Mouse (Mus musculus): ENCODE measurements at regions not wholly inside any gene's neighbourhood (a gene's known extent, or its start where the extent isn't known, plus 50 kb on each side); places are given as distances from the start of the nearest gene placed in this dataset.
"Not testable (repeated sequence)": the region's sequence is repeated elsewhere in the genome, so short reads cannot be mapped to it uniquely, and the experiment has no call there.

DNA sequence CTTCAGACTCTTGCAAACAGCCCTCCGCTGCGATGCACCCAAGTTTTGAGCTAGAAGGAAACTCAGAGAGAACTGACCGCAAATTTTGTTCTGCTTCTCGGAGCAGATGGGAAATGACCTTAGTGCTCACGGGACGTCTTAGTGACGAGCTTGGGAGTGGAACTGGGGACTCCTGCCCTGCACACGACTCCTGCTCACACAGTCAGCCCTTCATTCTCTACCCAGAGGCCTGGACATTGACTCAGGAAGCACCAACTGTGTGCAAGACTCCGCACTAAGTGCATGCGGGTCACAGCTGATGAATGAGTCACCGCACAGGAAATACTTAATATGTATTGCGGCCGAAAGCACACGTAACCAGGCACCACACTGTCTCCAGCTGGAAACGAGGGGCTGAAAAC, 177.7 kb upstream of the Hs6st1 start:
- Histone ChIP-seq H3K4me3 (no peak overlapping the region), H3K4me2 (ENCODE audit: low read depth) (no peak overlapping the region), H3K36me3 (ENCODE audit: control insufficient read depth, insufficient read depth) (no peaks in the 10 kb centered on the region), H3K27me3 (ENCODE audit: control insufficient read depth, insufficient read depth, insufficient read length) (no peaks in the 10 kb centered on the region), H3ac (ENCODE audit: control insufficient read depth, insufficient read length) (no peak overlapping the region), H3K79me2 (ENCODE audit: control insufficient read depth, insufficient read depth) (no peaks in the 10 kb centered on the region)
- TF ChIP-seq MYOD1 (IDR thresholded peaks at IDR 0.05; ENCODE audit: control insufficient read depth in 1 of 3, insufficient read length in 2 of 3, low read depth in 2 of 3), result no peak
- TF ChIP-seq MYOG (IDR thresholded peaks at IDR 0.05; ENCODE audit: control insufficient read depth in 1 of 3, insufficient read depth in 1 of 3, insufficient read length in 2 of 3, low read depth in 2 of 3), result peak in 1 of 3 experiments; percentile 17
- TF ChIP-seq SRF (IDR thresholded peaks at IDR 0.05; ENCODE audit: control insufficient read depth, insufficient read length, low read depth), result no peak

DNA sequence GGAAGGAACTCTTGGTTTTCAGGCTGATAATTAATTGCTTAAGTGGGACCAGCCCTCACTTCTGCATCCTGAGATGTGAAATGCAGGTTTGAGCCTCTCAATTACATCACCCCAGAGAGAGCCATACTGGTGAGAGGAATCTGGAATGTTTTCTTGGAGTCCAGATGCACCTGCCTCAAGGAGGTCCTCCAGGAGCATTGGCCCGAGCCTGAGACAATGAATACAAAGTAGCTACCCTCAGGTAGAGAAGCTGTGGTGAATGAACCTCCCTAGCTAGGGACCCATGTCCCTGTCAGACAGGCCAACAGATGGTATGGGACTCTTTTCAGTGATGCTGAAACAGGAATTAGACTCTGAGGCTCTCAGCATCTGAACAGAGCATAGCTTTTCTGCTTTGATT, 168.7 kb upstream of the Hs6st1 start:
- Histone ChIP-seq H3K4me3 (no peak overlapping the region), H3K4me2 (ENCODE audit: low read depth) (no peak overlapping the region), H3K79me2 (ENCODE audit: control insufficient read depth, insufficient read depth) (no peaks in the 10 kb centered on the region), H3K36me3 (ENCODE audit: control insufficient read depth, insufficient read depth) (no peaks in the 10 kb centered on the region), H3K27me3 (ENCODE audit: control insufficient read depth, insufficient read depth, insufficient read length) (no peaks in the 10 kb centered on the region), H3ac (ENCODE audit: control insufficient read depth, insufficient read length) (no peak overlapping the region)
- TF ChIP-seq TCF12 (IDR thresholded peaks at IDR 0.05; ENCODE audit: insufficient read depth, poor library complexity, severe bottlenecking) (no peak), REST (IDR thresholded peaks at IDR 0.05; ENCODE audit: insufficient read depth, insufficient read length) (no peak), MYOD1 (IDR thresholded peaks at IDR 0.05; ENCODE audit: control insufficient read depth in 1 of 3, insufficient read length in 2 of 3, low read depth in 2 of 3) (no peak), TCF3 (IDR thresholded peaks at IDR 0.05; ENCODE audit: insufficient read length, low read depth) (no peak), MAX (IDR thresholded peaks at IDR 0.05; ENCODE audit: low read depth) (no peak), POLR2A (IDR thresholded peaks at IDR 0.05; ENCODE audit: insufficient read length, low read depth) (no peak), SRF (IDR thresholded peaks at IDR 0.05; ENCODE audit: control insufficient read depth, insufficient read length, low read depth) (no peak), MYOG (IDR thresholded peaks at IDR 0.05; ENCODE audit: control insufficient read depth in 1 of 3, insufficient read depth in 1 of 3, insufficient read length in 2 of 3, low read depth in 2 of 3) (no peak), CEBPB (IDR thresholded peaks at IDR 0.05; ENCODE audit: insufficient read depth, poor library complexity, severe bottlenecking) (no peak), USF1 (IDR thresholded peaks at IDR 0.05; ENCODE audit: low read depth) (no peak), E2F4 (IDR thresholded peaks at IDR 0.05; ENCODE audit: insufficient read depth) (no peak), POLR2AphosphoS2 (IDR thresholded peaks at IDR 0.05; ENCODE audit: insufficient read length, low read depth) (no peak)

- H3K4me2 ChIP-seq (ENCODE audit: low read depth), result no peak overlapping the region
- H3K27me3 ChIP-seq (ENCODE audit: control insufficient read depth, insufficient read depth, insufficient read length), result no peaks in the 10 kb centered on the region
- no peaks in the 10 kb centered on the region for H3K36me3 ChIP-seq (ENCODE audit: control insufficient read depth, insufficient read depth)
- no peaks in the 10 kb centered on the region for H3K79me2 ChIP-seq (ENCODE audit: control insufficient read depth, insufficient read depth)
- TF ChIP-seq E2F4 (IDR thresholded peaks at IDR 0.05; ENCODE audit: insufficient read depth) (no peak), MYOG (IDR thresholded peaks at IDR 0.05; ENCODE audit: control insufficient read depth in 1 of 3, insufficient read depth in 1 of 3, insufficient read length in 2 of 3, low read depth in 2 of 3) (no peak), MAX (IDR thresholded peaks at IDR 0.05; ENCODE audit: low read depth) (no peak), POLR2AphosphoS2 (IDR thresholded peaks at IDR 0.05; ENCODE audit: insufficient read length, low read depth) (no peak), TCF12 (IDR thresholded peaks at IDR 0.05; ENCODE audit: insufficient read depth, poor library complexity, severe bottlenecking) (no peak), CEBPB (IDR thresholded peaks at IDR 0.05; ENCODE audit: insufficient read depth, poor library complexity, severe bottlenecking) (no peak)
- H3ac ChIP-seq (ENCODE audit: control insufficient read depth, insufficient read length), result no peak overlapping the region
- no peak overlapping the region for H3K4me3 ChIP-seq
These were observed 164.1 kb upstream of the Hs6st1 start for GRCm38 (mm10) chr1:35904001-35904547.

- no peaks in the 10 kb centered on the region for H3K79me2 ChIP-seq (ENCODE audit: control insufficient read depth, insufficient read depth)
- TF ChIP-seq USF1 (IDR thresholded peaks at IDR 0.05; ENCODE audit: low read depth), result no peak
- TF ChIP-seq MYOD1 (IDR thresholded peaks at IDR 0.05; ENCODE audit: control insufficient read depth in 1 of 3, insufficient read length in 2 of 3, low read depth in 2 of 3), result peak in 1 of 3 experiments; percentile 36
These were observed 154.6 kb upstream of the Hs6st1 start for GRCm38 (mm10) chr1:35913551-35913950.

GRCm38 (mm10) chr1:35914175-35914574, 154.0 kb upstream of the Hs6st1 start:
- H3K36me3 ChIP-seq (ENCODE audit: control insufficient read depth, insufficient read depth); H3K27me3 ChIP-seq (ENCODE audit: control insufficient read depth, insufficient read depth, insufficient read length); H3K4me3 ChIP-seq: not testable (repeated sequence)

More at GRCm38 (mm10) chr1:35913551-35913950, 154.6 kb upstream of the Hs6st1 start:
- Histone ChIP-seq H3K4me3 (no peak overlapping the region), H3K36me3 (ENCODE audit: control insufficient read depth, insufficient read depth) (no peaks in the 10 kb centered on the region), H3K4me2 (ENCODE audit: low read depth) (peak overlapping the region; percentile 64), H3K27me3 (ENCODE audit: control insufficient read depth, insufficient read depth, insufficient read length) (no peaks in the 10 kb centered on the region), H3ac (ENCODE audit: control insufficient read depth, insufficient read length) (no peak overlapping the region)

GRCm38 (mm10) chr1:35915526-35915925, 152.7 kb upstream of the Hs6st1 start:
- Histone ChIP-seq H3K4me2 (ENCODE audit: low read depth) (no peak overlapping the region), H3ac (ENCODE audit: control insufficient read depth, insufficient read length) (no peak overlapping the region), H3K36me3 (ENCODE audit: control insufficient read depth, insufficient read depth) (no peaks in the 10 kb centered on the region), H3K79me2 (ENCODE audit: control insufficient read depth, insufficient read depth) (no peaks in the 10 kb centered on the region), H3K4me3 (no peak overlapping the region), H3K27me3 (ENCODE audit: control insufficient read depth, insufficient read depth, insufficient read length) (no peaks in the 10 kb centered on the region)
- TF ChIP-seq REST (IDR thresholded peaks at IDR 0.05; ENCODE audit: insufficient read depth, insufficient read length) (no peak), MAX (IDR thresholded peaks at IDR 0.05; ENCODE audit: low read depth) (no peak), CEBPB (IDR thresholded peaks at IDR 0.05; ENCODE audit: insufficient read depth, poor library complexity, severe bottlenecking) (no peak), MYOD1 (IDR thresholded peaks at IDR 0.05; ENCODE audit: control insufficient read depth in 1 of 3, insufficient read length in 2 of 3, low read depth in 2 of 3) (no peak), MYOG (IDR thresholded peaks at IDR 0.05; ENCODE audit: control insufficient read depth in 1 of 3, insufficient read depth in 1 of 3, insufficient read length in 2 of 3, low read depth in 2 of 3) (no peak), TCF12 (IDR thresholded peaks at IDR 0.05; ENCODE audit: insufficient read depth, poor library complexity, severe bottlenecking) (no peak)

More at GRCm38 (mm10) chr1:35914175-35914574, 154.0 kb upstream of the Hs6st1 start:
- peak overlapping the region; percentile 64 for H3K4me2 ChIP-seq (ENCODE audit: low read depth)
- not testable (repeated sequence) for H3K79me2 ChIP-seq (ENCODE audit: control insufficient read depth, insufficient read depth); H3ac ChIP-seq (ENCODE audit: control insufficient read depth, insufficient read length)
